Mouse (Mus musculus) right cerebral cortex, postnatal 25 days (tissue): ENCODE data around the gene Ncbp3.

ENCODE experiments used
- DNase-seq: peaks from one replicate; pipeline ENCODE4 v3.0.0; 2022

Gene Ncbp3

GRCm38 (mm10) chr11:73090283-73090682, 42.7 kb downstream of the Ncbp3 start, which contains the start of gene Itgae:
Gene Itgae, plus strand, starts transcription at chr11:73090583.
- no peak for DNase-seq

DNA sequence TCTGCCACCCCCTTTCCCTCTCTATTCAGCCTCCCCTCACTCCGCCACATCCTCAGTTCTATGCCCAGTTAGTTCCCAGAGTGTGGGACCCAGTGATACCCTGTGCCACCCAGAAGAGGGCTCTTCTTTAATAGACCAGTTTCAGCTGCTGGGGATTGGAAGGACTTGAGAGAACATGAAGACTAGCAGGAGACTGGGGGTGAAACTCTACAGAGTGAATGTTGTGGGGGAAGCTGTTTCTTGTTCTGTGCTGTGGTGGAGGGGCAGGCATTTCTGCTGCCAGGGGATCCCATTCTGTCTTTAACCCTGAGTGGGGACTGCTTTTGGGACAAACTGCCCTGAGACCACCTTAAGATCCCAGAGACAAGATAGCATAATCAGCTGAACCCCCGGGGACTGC, 43.2 kb downstream of the Ncbp3 start:
- no peak for DNase-seq

DNA sequence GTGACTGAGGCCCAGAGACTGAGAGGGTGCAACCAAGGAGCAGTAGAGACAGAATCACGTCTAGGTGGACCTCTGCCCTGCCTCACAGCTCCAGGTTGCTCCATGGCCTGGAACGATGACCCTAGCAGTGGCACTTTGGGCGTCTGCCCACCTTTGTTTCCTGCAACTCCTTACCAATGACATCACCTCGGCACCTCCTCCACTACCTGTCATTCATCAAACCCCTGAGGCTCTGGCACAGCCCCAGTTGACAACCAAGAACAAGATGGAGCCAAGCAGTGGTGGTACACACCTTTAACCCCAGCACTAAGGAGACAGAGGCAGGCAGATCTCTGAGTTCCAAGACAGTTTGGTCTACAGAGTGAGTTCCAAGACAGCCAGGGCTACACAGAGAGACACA, 44.5 kb downstream of the Ncbp3 start:
- no peak for DNase-seq

- DNase-seq, result no peak
Measured at GRCm38 (mm10) chr11:73092877-73093276, 45.3 kb downstream of the Ncbp3 start.

- DNase-seq, result no peak
Measured at GRCm38 (mm10) chr11:73094231-73094995, 46.8 kb downstream of the Ncbp3 start.

DNA sequence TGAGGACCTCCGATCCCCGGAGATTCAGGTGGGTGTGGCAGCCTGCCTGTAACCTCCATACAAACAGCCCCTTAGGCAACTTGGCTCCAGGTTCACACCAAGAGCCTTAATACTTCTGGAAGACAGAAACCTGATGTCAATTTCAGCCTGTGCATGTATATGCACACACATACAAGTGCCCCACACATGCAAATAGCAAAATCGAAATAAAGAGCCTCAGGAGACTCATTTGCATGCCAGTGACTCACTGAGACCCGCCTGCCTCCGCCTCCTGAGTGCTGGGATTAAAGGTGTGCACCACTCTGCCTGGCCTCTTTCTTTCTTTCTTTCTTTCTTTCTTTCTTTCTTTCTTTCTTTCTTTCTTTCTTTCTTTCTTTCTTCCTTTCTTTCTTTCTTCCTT, 51.3 kb downstream of the Ncbp3 start:
- DNase-seq, result no peak

DNA sequence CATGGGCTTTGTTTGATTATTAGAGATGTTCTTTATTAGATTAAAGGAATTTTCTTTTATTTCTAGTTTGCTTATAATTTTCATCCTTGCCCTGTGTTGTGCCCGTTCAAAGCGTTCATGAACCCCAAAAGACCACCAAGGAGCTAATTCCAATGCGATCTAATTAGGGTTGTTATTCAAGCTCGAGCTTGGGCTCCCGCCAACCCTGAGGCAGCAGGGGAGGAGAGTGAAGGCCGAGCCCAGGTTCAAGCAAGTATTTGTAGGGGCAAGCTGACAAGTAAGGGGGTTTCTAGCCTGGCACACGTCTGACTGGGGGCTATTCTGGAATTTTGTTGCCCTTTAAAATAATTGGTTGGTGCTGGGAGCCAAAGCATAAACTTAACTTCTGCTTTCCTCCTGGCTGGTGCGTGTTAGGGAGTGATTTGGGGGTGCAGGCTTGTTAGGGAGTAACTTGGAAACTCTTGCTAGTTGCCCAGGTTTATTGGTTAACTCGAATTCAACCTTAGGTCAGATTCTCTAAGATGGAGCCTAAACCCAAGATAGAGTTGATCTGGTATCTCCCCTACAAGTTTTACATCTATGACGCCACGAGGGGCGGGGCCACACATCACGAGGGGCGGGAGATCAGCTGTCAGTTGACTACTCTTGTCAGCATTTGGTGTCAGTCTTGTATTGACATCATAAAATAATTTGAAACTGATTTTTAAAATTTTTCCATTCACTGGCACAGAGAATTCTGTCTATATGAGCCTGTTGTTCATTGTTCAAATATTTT, 52.6 kb downstream of the Ncbp3 start:
- DNase-seq, result no peak

DNA sequence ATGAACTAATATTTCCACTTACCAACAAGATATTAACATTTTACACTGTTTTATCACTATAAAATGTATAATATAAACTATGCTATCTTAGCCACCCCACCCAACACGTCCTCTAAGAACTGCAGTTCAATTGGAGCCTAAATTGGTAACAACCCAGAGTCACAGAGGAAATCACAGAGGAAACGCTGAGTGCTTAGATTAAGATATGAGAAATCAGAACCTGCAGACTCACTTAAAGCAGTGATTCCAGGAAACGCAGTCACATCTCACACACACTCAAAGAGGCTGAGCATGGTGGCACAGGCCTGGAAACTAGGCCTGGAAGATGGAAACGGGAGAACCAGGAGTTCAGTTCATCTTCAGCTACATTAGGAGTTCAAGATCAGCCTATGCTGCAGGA, 53.7 kb downstream of the Ncbp3 start:
- no peak for DNase-seq

DNA sequence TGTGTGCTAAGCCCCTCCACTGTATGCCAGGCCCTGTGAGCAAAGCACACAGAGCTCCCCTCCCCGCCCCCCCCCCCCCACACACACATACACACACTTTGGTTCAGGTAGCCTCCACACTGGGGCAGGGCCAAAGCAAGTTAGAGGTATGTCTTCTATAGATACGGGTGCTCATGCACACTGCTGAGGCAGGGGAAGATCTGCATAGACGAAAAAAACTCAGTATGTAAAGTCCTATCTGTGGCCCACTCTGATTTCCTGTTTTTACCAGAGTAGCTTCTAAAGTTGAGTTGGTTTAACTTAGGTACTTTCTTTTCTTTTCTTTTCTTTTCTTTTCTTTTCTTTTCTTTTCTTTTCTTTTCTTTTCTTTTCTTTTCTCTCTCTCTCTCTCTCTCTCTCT, 57.7 kb downstream of the Ncbp3 start:
- no peak for DNase-seq

GRCm38 (mm10) chr11:73107358-73107757, 59.8 kb downstream of the Ncbp3 start:
- DNase-seq, result peak; percentile 23

DNA sequence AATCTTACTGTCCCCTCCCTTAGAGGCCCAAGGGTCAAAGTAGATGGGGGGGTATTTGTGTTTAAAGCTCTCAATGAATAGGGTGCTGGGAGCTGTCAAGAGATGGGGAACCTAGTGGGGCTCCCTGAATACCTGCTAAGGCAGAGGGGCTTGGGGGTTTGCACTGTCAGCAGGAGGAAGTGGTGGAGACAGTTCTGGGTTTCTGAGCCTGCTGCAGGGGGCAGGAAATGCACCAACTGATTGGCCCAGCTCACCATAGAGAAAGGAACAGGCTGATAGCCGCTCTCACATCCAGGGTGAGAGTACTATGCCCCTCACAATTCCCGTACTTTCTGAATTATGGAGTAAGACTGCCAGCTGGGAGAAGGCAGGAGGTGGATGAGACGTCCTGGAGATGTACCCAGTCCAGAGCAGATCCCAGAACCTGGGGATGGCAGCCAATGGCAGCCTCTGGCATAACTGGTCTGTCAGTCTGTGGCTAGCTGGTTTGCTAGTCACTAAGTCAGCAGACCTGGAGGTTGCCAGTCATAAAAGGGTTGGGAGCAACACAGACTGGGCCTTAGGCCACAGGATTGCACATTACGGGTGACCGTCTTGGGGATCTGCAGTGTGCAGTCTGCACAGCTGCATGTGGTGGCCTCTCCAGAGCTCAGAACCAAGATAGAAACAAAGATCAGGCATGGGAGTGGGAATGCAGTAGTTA, 60.8 kb downstream of the Ncbp3 start:
- no peak for DNase-seq

GRCm38 (mm10) chr11:73108898-73109625, 61.5 kb downstream of the Ncbp3 start:
- DNase-seq, result no peak

GRCm38 (mm10) chr11:73109941-73110340, 62.4 kb downstream of the Ncbp3 start:
- DNase-seq, result no peak

DNA sequence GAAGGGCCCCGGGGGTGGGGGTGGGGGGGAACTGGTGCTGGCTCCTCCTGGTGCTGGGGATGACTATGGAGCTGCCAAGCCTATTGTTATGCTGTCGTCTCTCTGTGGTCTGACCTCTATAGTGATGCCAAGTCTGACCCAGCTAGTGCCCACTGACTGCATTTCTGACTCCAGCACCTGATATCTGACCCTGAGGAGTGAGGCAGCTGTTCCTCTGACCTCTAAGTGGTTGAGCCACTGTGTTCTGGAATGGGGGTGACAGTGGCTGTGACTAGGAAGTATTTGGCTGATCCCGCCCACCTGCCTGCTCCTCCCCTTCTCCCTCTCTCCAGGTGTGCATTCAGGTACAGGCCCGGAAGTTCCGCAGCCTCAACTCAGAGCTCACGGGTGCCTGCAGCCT, 63.8 kb downstream of the Ncbp3 start:
- no peak for DNase-seq

DNA sequence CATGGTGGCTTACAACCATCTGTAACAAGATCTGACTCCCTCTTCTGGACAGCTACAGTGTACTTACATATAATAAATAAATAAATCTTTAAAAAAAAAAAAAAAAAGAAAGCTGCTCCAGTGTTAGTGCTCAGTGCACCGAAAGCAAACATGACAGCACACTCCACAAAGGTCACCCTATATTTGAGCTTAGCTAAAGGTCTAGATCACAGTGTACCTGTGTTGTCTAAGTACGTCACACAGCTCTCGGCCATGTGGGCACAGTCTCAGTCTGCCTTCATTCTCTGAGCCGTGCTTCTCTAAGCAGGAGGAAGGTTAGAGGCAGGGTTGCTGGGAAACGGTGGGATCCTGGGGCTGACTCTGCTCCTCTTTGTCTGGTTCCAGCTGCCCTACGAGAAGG, 78.9 kb downstream of the Ncbp3 start:
- DNase-seq, result no peak

DNA sequence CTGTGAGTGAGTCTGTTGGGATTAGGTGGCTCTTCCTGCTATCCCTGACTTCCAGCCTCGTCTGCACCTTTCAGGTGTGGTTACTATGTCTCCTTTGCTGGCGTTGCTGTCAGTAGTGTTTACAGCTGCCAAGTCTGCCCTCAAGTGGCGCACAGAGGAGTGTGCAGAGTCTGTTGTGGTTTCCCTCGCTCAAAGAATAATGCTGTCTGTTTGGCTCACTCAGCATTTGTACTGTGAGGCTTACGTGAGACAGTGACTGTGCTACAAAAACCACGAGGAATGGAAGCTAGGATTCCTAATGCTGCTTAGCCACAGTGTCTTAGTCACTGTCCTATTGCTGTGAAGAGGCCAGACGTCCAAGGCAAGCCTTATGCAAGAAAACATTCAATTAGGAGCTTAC, 83.4 kb downstream of the Ncbp3 start:
- DNase-seq, result no peak

- no peak for DNase-seq
Measured at GRCm38 (mm10) chr11:73132999-73133398, 85.4 kb downstream of the Ncbp3 start.

GRCm38 (mm10) chr11:73134222-73134621, 86.6 kb downstream of the Ncbp3 start:
- DNase-seq, result no peak

- DNase-seq, result no peak
Measured at GRCm38 (mm10) chr11:73136587-73136986, 89.0 kb downstream of the Ncbp3 start.

GRCm38 (mm10) chr11:73137116-73137515, 89.5 kb downstream of the Ncbp3 start:
- DNase-seq, result no peak

GRCm38 (mm10) chr11:73137591-73138501, 90.3 kb downstream of the Ncbp3 start, which contains the start of gene Haspin:
Gene Haspin, minus strand, starts transcription at chr11:73138294.
- peak; percentile 88 for DNase-seq
